14 mouse cellular contexts compared by ENCODE assay signal in the genomic region with DNA sequence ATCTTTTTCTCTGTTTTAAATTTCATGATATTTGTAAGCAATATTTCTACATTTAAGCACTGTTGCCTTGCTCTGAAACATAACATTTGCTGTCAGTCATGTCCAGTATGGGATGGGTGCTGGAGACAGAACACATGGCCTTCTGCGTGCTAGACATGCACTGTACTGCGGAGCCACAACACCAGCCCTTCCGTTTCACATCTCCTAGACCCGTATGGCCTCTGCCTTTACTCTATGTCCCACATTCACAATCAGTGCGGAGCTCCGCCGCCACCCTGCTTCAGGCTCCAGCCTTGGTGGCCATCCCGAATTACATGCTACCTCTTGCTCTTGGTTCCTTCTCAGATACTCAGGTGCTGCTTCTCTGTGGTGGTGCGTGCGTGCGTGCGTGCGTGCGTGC.
A peak's percentile ranks its signal among the peaks of the same experiment; 100 is the strongest.
DNase-seq lines count a peak whose midpoint lies in the region; ATAC-seq and TF ChIP-seq lines count a peak whose summit lies in the region.
"Had no signal": no experiment of that assay in that cellular context is flagged by ENCODE, and none has a peak within 500 bp of the region (broad histone marks: within the 10 kb centered on the region; RNA-seq: fewer than 3 reads in every experiment).

No protein-coding gene starts in this region.

- peaks cover 43% of the 10 kb centered on the region for H3K4me1 ChIP-seq in limb, embryonic 13.5 days
- H3K4me1 ChIP-seq: neural tube, embryonic 12.5 days had no signal

- H3K9me3 ChIP-seq in limb, embryonic 13.5 days = no peaks in the 10 kb centered on the region
- H3K9me3 ChIP-seq: heart, embryonic 15.5 days; kidney, embryonic 15.5 days; neural tube, embryonic 12.5 days had no signal

- H3K9ac ChIP-seq in limb, embryonic 13.5 days = no peak overlapping the region
- H3K9ac ChIP-seq: heart, embryonic 15.5 days; kidney, embryonic 15.5 days; neural tube, embryonic 12.5 days had no signal

- no peaks in the 10 kb centered on the region for H3K27me3 ChIP-seq in limb, embryonic 13.5 days
- H3K27me3 ChIP-seq: heart, embryonic 15.5 days; kidney, embryonic 15.5 days; neural tube, embryonic 12.5 days had no signal

- no peak for TF ChIP-seq CTCF in layer of hippocampus, adult 2 months (conservative IDR thresholded peaks at IDR 0.05)

- H3K27ac ChIP-seq in layer of hippocampus, adult 2 months = peak overlapping the region; percentile 28; the same call in 1 of the 2 replicates
- H3K27ac ChIP-seq in limb, embryonic 13.5 days = peak overlapping the region; percentile 84; the same call in 1 of the 2 replicates
- H3K27ac ChIP-seq: neural tube, embryonic 12.5 days had no signal

- no peak for DNase-seq in layer of hippocampus, adult 2 months (ENCODE audit: low spot score in 2 of 2)
- no peak for DNase-seq in layer of hippocampus, postnatal 14 days (ENCODE audit: low spot score in 2 of 2)
- DNase-seq in ES-CJ7 (ENCODE audit: low read depth, low spot score) (peak; percentile 7), R1 (ENCODE audit: low read depth, low spot score) (peak; percentile 22)
- no peak for DNase-seq in left cerebral cortex, adult 18-20 months (ENCODE audit: low spot score in 2 of 2)
- DNase-seq: cerebellum, adult 8-10 months; spleen, adult 18-20 months had no signal

- no peak overlapping the region for H3K4me3 ChIP-seq in layer of hippocampus, adult 2 months
- no peak overlapping the region for H3K4me3 ChIP-seq in limb, embryonic 13.5 days
- H3K4me3 ChIP-seq: heart, embryonic 15.5 days; kidney, embryonic 15.5 days; left cerebral cortex, adult 2 months; neural tube, embryonic 12.5 days had no signal

- no peak for ATAC-seq in limb, embryonic 13.5 days (ENCODE audit: low FRiP score, low read depth)
- no peak for ATAC-seq in monocyte, adult 5-6 weeks (replicated peaks; ENCODE audit: insufficient number of reproducible peaks, low FRiP score, low TSS enrichment, poor library complexity, severe bottlenecking)
- ATAC-seq: forebrain, embryonic 14.5 days had no signal

- H3K4me2 ChIP-seq in limb, embryonic 13.5 days (replicated peaks) = peak overlapping the region; percentile 31
- H3K4me2 ChIP-seq: kidney, embryonic 15.5 days; neural tube, embryonic 12.5 days had no signal

- H3K36me3 ChIP-seq in limb, embryonic 13.5 days = no peaks in the 10 kb centered on the region
- H3K36me3 ChIP-seq: heart, embryonic 15.5 days; kidney, embryonic 15.5 days; neural tube, embryonic 12.5 days had no signal

- 81% methylated on average over 14 of the region's 14 CpGs for WGBS in limb, embryonic 13.5 days

Comparison
In these comparisons a context has a peak if more than half of its experiments do, and no peak if none do; other contexts are left out.
1. DNase-seq: peak in ES-CJ7 (single experiment) and R1 (single experiment); none in layer of hippocampus, adult 2 months (0 of 2), layer of hippocampus, postnatal 14 days (0 of 2) and left cerebral cortex, adult 18-20 months (0 of 2).